Mouse (Mus musculus) liver, postnatal 0 days (tissue): ENCODE data around the gene Agap1.

ENCODE experiments used
- CTCF ChIP-seq: sonication (generic); IDR thresholded peaks from 2 replicates; pipeline ENCODE4 v1.5.1; 2016; ENCODE audit warnings: antibody characterized with exemption, low read depth
- EP300 ChIP-seq: IDR thresholded peaks from 2 replicates; pipeline ENCODE4 v1.6.1; 2016; ENCODE audit warnings: antibody characterized with exemption, low read depth, mild to moderate bottlenecking

GRCm38 (mm10) chr1:89831095-89831494 lies 376.5 kb downstream of the Agap1 start:
- TF ChIP-seq EP300 (no peak), CTCF (0 out of 2 replicates have a peak, but pooled peaks have one; percentile 17)
